Mouse (Mus musculus) C2C12 (cell line): Measurements from ENCODE around the gene Sgk1. TPM values are rescaled to one million over a fixed set of nuclear protein-coding genes. Genes with fewer than 3 reads are reported as not detected.

Source experiments
- H3K27me3 ChIP-seq: one replicate; pipeline ENCODE4 v1.6.1; 2011; ENCODE audit not compliant: control insufficient read depth, insufficient read depth, insufficient read length
- H3K36me3 ChIP-seq: one replicate; pipeline ENCODE4 v1.6.1; 2011; ENCODE audit not compliant: control insufficient read depth, insufficient read depth
- H3K4me3 ChIP-seq: one replicate; pipeline ENCODE4 v1.5.1; 2011; ENCODE audit warnings: mild to moderate bottlenecking, control low read depth; ENCODE audit not compliant: poor library complexity, insufficient read depth, severe bottlenecking
- H3K79me2 ChIP-seq: one replicate; pipeline ENCODE4 v1.6.1; 2011; ENCODE audit not compliant: control insufficient read depth, insufficient read depth
- H3K79me3 ChIP-seq: one replicate; pipeline ENCODE4 v1.6.1; 2011; ENCODE audit warnings: low read depth, control low read depth
- H3ac ChIP-seq: one replicate; pipeline ENCODE3; 2011; ENCODE audit warnings: low read depth; ENCODE audit not compliant: control insufficient read depth, insufficient read length
- CEBPB ChIP-seq: IDR thresholded peaks from one replicate; pipeline ENCODE4 v1.6.1; 2011; ENCODE audit warnings: low read depth, mild to moderate bottlenecking, control low read depth, moderate library complexity
- CTCF ChIP-seq: IDR thresholded peaks from one replicate; pipeline ENCODE4 v1.5.1; 2011; ENCODE audit not compliant: control insufficient read depth, insufficient read depth, insufficient read length
- FOSL1 ChIP-seq: IDR thresholded peaks from one replicate; pipeline ENCODE4 v1.8.0; 2011; ENCODE audit warnings: mild to moderate bottlenecking, low read length; ENCODE audit not compliant: poor library complexity, insufficient read depth, severe bottlenecking
- MAX ChIP-seq: IDR thresholded peaks from one replicate; pipeline ENCODE4 v1.6.1; 2011; ENCODE audit warnings: mild to moderate bottlenecking, control low read depth
- MYOD1 ChIP-seq: IDR thresholded peaks from one replicate; pipeline ENCODE4 v1.6.1; 2011; ENCODE audit warnings: low read depth; ENCODE audit not compliant: control insufficient read depth, insufficient read length
- MYOG ChIP-seq: IDR thresholded peaks from one replicate; pipeline ENCODE4 v1.6.1; 2011; ENCODE audit not compliant: control insufficient read depth, insufficient read length; ENCODE audit errors: extremely low read depth
- USF1 ChIP-seq: IDR thresholded peaks from one replicate; pipeline ENCODE4 v1.6.1; 2011; ENCODE audit warnings: low read depth, mild to moderate bottlenecking, control low read depth, moderate library complexity
- polyA plus RNA-seq: library from polyadenylated mRNA; unstranded; fragments of >200 nt; fragmentation: generic; extraction: Trizol; gene quantifications from one replicate; pipeline ENCODE4 v1.2.1, GENCODE M21; 2012; ENCODE audit warnings: missing spikeins

Gene Sgk1
- polyA plus RNA-seq, 1 experiment = 35.1 TPM

DNA sequence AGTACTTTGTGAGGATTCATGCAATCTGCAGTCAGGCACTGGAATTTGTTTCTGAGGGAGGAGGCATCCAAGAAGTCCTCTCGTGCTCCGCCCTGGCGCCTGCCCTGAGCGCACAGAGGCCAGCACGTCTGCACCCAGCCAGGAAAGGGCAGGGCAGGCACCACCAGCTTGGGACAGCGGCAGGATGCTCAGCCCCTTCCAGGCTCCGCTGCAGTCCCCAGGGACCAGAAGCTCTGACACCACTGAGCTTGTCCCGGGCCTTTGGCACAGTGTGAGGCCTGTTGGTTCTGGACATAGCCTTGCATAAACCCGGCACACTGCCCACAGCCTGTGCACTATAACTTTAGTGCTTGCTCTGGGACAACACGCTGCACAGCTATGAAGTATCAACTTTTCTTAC lies 24.3 kb upstream of the Sgk1 start:
- Histone ChIP-seq H3K36me3 (no peaks in the 10 kb centered on the region), H3K79me3 (no peaks in the 10 kb centered on the region), H3K4me3 (no peak overlapping the region), H3K79me2 (no peaks in the 10 kb centered on the region), H3ac (no peak overlapping the region), H3K27me3 (no peaks in the 10 kb centered on the region)
- TF ChIP-seq CEBPB (no peak), MYOG (no peak), MYOD1 (no peak), USF1 (no peak), CTCF (no peak), MAX (no peak), FOSL1 (no peak)

DNA sequence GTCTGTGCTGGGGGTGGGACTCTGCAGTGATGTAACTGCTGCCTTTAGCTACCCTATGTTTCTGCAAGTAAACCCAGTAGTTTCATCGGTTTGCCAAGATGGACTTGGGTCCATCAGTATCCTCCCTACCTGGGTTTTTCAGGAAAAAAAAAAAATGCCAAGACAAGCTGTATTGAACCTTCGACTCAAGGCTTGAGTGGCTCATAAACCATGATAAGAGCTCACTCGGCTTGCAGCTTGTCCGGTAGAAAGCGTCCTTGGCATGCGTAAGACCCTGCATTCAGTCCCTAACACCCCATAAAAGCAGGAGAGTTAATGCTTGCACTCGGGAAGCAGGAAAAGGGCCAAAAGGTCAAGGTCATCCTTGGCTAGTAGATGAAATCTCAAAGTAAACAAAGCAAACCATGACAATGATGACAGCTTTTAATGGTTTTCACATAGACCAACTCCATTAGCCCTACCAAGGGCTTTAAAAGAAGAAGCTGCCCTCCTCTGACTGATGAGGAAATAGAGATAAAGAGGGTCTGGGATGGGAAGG lies 23.5 kb upstream of the Sgk1 start:
- Histone ChIP-seq H3K4me3 (no peak overlapping the region), H3K79me2 (no peaks in the 10 kb centered on the region), H3K36me3 (no peaks in the 10 kb centered on the region), H3K27me3 (no peaks in the 10 kb centered on the region), H3ac (no peak overlapping the region), H3K79me3 (no peaks in the 10 kb centered on the region)
- TF ChIP-seq MYOD1 (no peak), MAX (no peak), USF1 (no peak), CTCF (no peak), CEBPB (no peak), MYOG (no peak), FOSL1 (no peak)

GRCm38 (mm10) chr10:21866504-21866903 lies 15.5 kb upstream of the Sgk1 start:
- Histone ChIP-seq H3K79me3 (no peaks in the 10 kb centered on the region), H3K27me3 (no peaks in the 10 kb centered on the region), H3K79me2 (no peaks in the 10 kb centered on the region), H3ac (no peak overlapping the region), H3K4me3 (no peak overlapping the region), H3K36me3 (no peaks in the 10 kb centered on the region)
- TF ChIP-seq MAX (no peak), MYOG (no peak), USF1 (no peak), MYOD1 (no peak), FOSL1 (no peak), CTCF (no peak), CEBPB (no peak)

DNA sequence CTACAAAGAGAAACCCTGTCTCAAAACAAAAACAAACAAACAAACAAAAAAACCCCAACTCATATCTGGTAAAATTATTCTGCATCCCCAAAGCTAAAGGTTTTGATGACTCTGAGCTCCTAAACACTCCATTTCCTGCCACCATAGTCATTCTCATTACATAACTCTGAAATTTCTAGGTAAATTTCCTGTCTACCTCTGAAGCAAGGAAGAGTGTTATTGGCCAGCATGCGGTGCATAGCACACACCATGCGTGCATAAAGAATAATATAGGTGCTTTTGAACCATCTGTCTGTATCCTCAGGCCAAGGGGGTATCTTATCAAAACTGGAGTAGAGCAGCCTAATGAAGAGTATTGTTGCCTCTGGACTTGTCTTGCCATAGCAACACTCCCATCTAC lies 13.8 kb upstream of the Sgk1 start:
- H3K79me3 ChIP-seq = no peaks in the 10 kb centered on the region
- no peaks in the 10 kb centered on the region for H3K27me3 ChIP-seq
- no peak overlapping the region for H3K4me3 ChIP-seq
- H3K36me3 ChIP-seq = no peaks in the 10 kb centered on the region
- TF ChIP-seq FOSL1 = no peak
- TF ChIP-seq MYOD1 = no peak
- no peak for TF ChIP-seq MYOG
- TF ChIP-seq CEBPB = no peak
- TF ChIP-seq USF1 = no peak
- no peak for TF ChIP-seq CTCF
- TF ChIP-seq MAX = no peak
- H3ac ChIP-seq = no peak overlapping the region
- H3K79me2 ChIP-seq = no peaks in the 10 kb centered on the region

GRCm38 (mm10) chr10:21868623-21869022 lies 13.4 kb upstream of the Sgk1 start:
- no peaks in the 10 kb centered on the region for H3K79me3 ChIP-seq
- no peak overlapping the region for H3ac ChIP-seq
- no peaks in the 10 kb centered on the region for H3K27me3 ChIP-seq
- no peaks in the 10 kb centered on the region for H3K79me2 ChIP-seq
- no peaks in the 10 kb centered on the region for H3K36me3 ChIP-seq
- no peak overlapping the region for H3K4me3 ChIP-seq
- TF ChIP-seq USF1 (no peak), FOSL1 (no peak), CTCF (no peak), MAX (no peak), MYOD1 (no peak), MYOG (no peak), CEBPB (no peak)

- Histone ChIP-seq H3K79me2 (no peaks in the 10 kb centered on the region), H3K79me3 (no peaks in the 10 kb centered on the region), H3K4me3 (no peak overlapping the region), H3K36me3 (no peaks in the 10 kb centered on the region), H3ac (no peak overlapping the region), H3K27me3 (no peaks in the 10 kb centered on the region)
- TF ChIP-seq MYOG = no peak
- TF ChIP-seq CEBPB = no peak
- TF ChIP-seq FOSL1 = no peak
- no peak for TF ChIP-seq CTCF
- no peak for TF ChIP-seq USF1
- no peak for TF ChIP-seq MAX
- TF ChIP-seq MYOD1 = no peak
These were observed 174 bp upstream of the Sgk1 start for GRCm38 (mm10) chr10:21881837-21882183.
